Mouse (Mus musculus) myocyte (in vitro differentiated cells): ENCODE data around the gene Igf2. TPM values are rescaled to one million over a fixed set of nuclear protein-coding genes. Genes with fewer than 3 reads are reported as not detected.

Experiments
- H3K27me3 ChIP-seq: one replicate; pipeline ENCODE4 v1.6.1; 2011; ENCODE audit not compliant: control insufficient read depth, insufficient read depth, insufficient read length
- H3K36me3 ChIP-seq: one replicate; pipeline ENCODE4 v1.6.1; 2011; ENCODE audit not compliant: control insufficient read depth, insufficient read depth
- H3K4me2 ChIP-seq: one replicate; pipeline ENCODE4 v1.6.1; 2011; ENCODE audit warnings: low read depth, control low read depth
- H3K4me3 ChIP-seq: one replicate; pipeline ENCODE4 v1.5.1; 2011; ENCODE audit warnings: mild to moderate bottlenecking, control low read depth, moderate library complexity
- H3K79me2 ChIP-seq: one replicate; pipeline ENCODE4 v1.6.1; 2011; ENCODE audit not compliant: control insufficient read depth, insufficient read depth
- H3ac ChIP-seq: one replicate; pipeline ENCODE4 v1.6.1; 2011; ENCODE audit not compliant: control insufficient read depth, insufficient read length
- CEBPB ChIP-seq: IDR thresholded peaks from 2 replicates; pipeline ENCODE4 v1.6.1; 2011; ENCODE audit warnings: mild to moderate bottlenecking, moderate library complexity; ENCODE audit not compliant: poor library complexity, insufficient read depth, severe bottlenecking
- E2F4 ChIP-seq: IDR thresholded peaks from one replicate; pipeline ENCODE4 v1.6.1; 2011; ENCODE audit warnings: mild to moderate bottlenecking, control low read depth, moderate library complexity; ENCODE audit not compliant: insufficient read depth
- MAX ChIP-seq: IDR thresholded peaks from one replicate; pipeline ENCODE4 v1.6.1; 2011; ENCODE audit warnings: low read depth, mild to moderate bottlenecking, control low read depth
- MYOD1 ChIP-seq, 3 experiments: IDR thresholded peaks; one replicate each; pipeline ENCODE4 v1.6.1; 2011; ENCODE audit warnings: control low read depth in 2 of 3, low read depth in 2 of 3, mild to moderate bottlenecking in 2 of 3, moderate library complexity in 1 of 3; ENCODE audit not compliant: insufficient read length in 2 of 3, control insufficient read depth in 1 of 3
- MYOG ChIP-seq, 3 experiments: IDR thresholded peaks; one replicate each; pipeline ENCODE4 v1.6.1; 2011; ENCODE audit warnings: control low read depth in 2 of 3, low read depth in 2 of 3, mild to moderate bottlenecking in 2 of 3; ENCODE audit not compliant: insufficient read length in 2 of 3, control insufficient read depth in 1 of 3, insufficient read depth in 1 of 3
- POLR2A ChIP-seq: IDR thresholded peaks from one replicate; pipeline ENCODE4 v1.6.1; 2011; ENCODE audit warnings: low read depth, mild to moderate bottlenecking, control low read depth, moderate library complexity; ENCODE audit not compliant: insufficient read length
- POLR2AphosphoS2 ChIP-seq: IDR thresholded peaks from one replicate; pipeline ENCODE4 v1.6.1; 2011; ENCODE audit warnings: low read depth, control low read depth; ENCODE audit not compliant: insufficient read length
- REST ChIP-seq: IDR thresholded peaks from one replicate; pipeline ENCODE4 v1.6.1; 2011; ENCODE audit warnings: mild to moderate bottlenecking, control low read depth, moderate library complexity; ENCODE audit not compliant: insufficient read depth, insufficient read length
- SRF ChIP-seq: IDR thresholded peaks from one replicate; pipeline ENCODE4 v1.6.1; 2011; ENCODE audit warnings: low read depth; ENCODE audit not compliant: control insufficient read depth, insufficient read length
- TCF12 ChIP-seq: IDR thresholded peaks from one replicate; pipeline ENCODE4 v1.6.1; 2011; ENCODE audit warnings: mild to moderate bottlenecking, control low read depth; ENCODE audit not compliant: poor library complexity, insufficient read depth, severe bottlenecking
- TCF3 ChIP-seq: IDR thresholded peaks from one replicate; pipeline ENCODE4 v1.6.1; 2011; ENCODE audit warnings: low read depth, control low read depth; ENCODE audit not compliant: insufficient read length
- USF1 ChIP-seq: IDR thresholded peaks from one replicate; pipeline ENCODE4 v1.6.1; 2011; ENCODE audit warnings: low read depth, mild to moderate bottlenecking, control low read depth, moderate library complexity
- polyA plus RNA-seq: library from polyadenylated mRNA; unstranded; fragments of >200 nt; fragmentation: generic; extraction: Trizol; gene quantifications from one replicate; pipeline ENCODE4 v1.2.1, GENCODE M21; 2012; ENCODE audit warnings: missing spikeins

Gene Igf2
- polyA plus RNA-seq, 1 experiment = 331 TPM

- Histone ChIP-seq H3K79me2 (no peaks in the 10 kb centered on the region), H3K27me3 (peaks cover 2% of the 10 kb centered on the region), H3ac (no peak overlapping the region), H3K36me3 (no peaks in the 10 kb centered on the region), H3K4me2 (no peak overlapping the region), H3K4me3 (no peak overlapping the region)
- TF ChIP-seq SRF (no peak), MYOD1 (IDR thresholded peaks at IDR 0.05; ENCODE audit: control insufficient read depth in 1 of 3, insufficient read length in 2 of 3, low read depth in 2 of 3) (peak in 2 of 3 experiments; percentile 74 to 84)
Measured at GRCm38 (mm10) chr7:142613077-142613476, 53.5 kb downstream of the Igf2 start.

- Histone ChIP-seq H3K4me2 (no peak overlapping the region), H3K27me3 (no peaks in the 10 kb centered on the region), H3ac (no peak overlapping the region), H3K4me3 (no peak overlapping the region), H3K36me3 (no peaks in the 10 kb centered on the region), H3K79me2 (no peaks in the 10 kb centered on the region)
- no peak for TF ChIP-seq POLR2A
- TF ChIP-seq TCF3 = no peak
- no peak for TF ChIP-seq TCF12
- no peak for TF ChIP-seq USF1
- no peak for TF ChIP-seq MYOG (IDR thresholded peaks at IDR 0.05; ENCODE audit: control insufficient read depth in 1 of 3, insufficient read depth in 1 of 3, insufficient read length in 2 of 3, low read depth in 2 of 3)
- no peak for TF ChIP-seq SRF
- no peak for TF ChIP-seq MYOD1 (IDR thresholded peaks at IDR 0.05; ENCODE audit: control insufficient read depth in 1 of 3, insufficient read length in 2 of 3, low read depth in 2 of 3)
- no peak for TF ChIP-seq POLR2AphosphoS2
- TF ChIP-seq MAX = no peak
- no peak for TF ChIP-seq CEBPB
- no peak for TF ChIP-seq E2F4
- no peak for TF ChIP-seq REST
Measured at GRCm38 (mm10) chr7:142610627-142611406, 55.8 kb downstream of the Igf2 start.

GRCm38 (mm10) chr7:142600921-142601320 is 65.7 kb downstream of the Igf2 start:
- TF ChIP-seq USF1 (peak; percentile 78), REST (no peak), SRF (peak; percentile 94), MAX (no peak), POLR2A (no peak), E2F4 (no peak), TCF3 (peak; percentile 50), POLR2AphosphoS2 (no peak), MYOD1 (IDR thresholded peaks at IDR 0.05; ENCODE audit: control insufficient read depth in 1 of 3, insufficient read length in 2 of 3, low read depth in 2 of 3) (peak; percentile 96 to 100 (median 99)), CEBPB (no peak), TCF12 (peak; percentile 86), MYOG (IDR thresholded peaks at IDR 0.05; ENCODE audit: control insufficient read depth in 1 of 3, insufficient read depth in 1 of 3, insufficient read length in 2 of 3, low read depth in 2 of 3) (peak; percentile 85 to 97 (median 95))
- no peak overlapping the region for H3K4me3 ChIP-seq
- H3K36me3 ChIP-seq = no peaks in the 10 kb centered on the region
- H3ac ChIP-seq = no peak overlapping the region
- H3K4me2 ChIP-seq = peak overlapping the region; percentile 38
- H3K79me2 ChIP-seq = no peaks in the 10 kb centered on the region
- no peaks in the 10 kb centered on the region for H3K27me3 ChIP-seq

Other genes starting within 250 kb of the Igf2 start
- gene Syt8, start 232.0 kb downstream of the Igf2 start, polyA plus RNA-seq = 14.5 TPM
- gene Tnni2, start 225.0 kb downstream of the Igf2 start, polyA plus RNA-seq = 3,238 TPM
- gene Lsp1, start 206.0 kb downstream of the Igf2 start, polyA plus RNA-seq = 298 TPM
- gene Tnnt3, start 168.0 kb downstream of the Igf2 start, polyA plus RNA-seq = 2,107 TPM
- 73.3 TPM for gene Mrpl23, start 134.1 kb downstream of the Igf2 start, polyA plus RNA-seq
- gene Gm49394, start 3.1 kb upstream of the Igf2 start, polyA plus RNA-seq = 0.65 TPM
- gene Ins2, start 76.6 kb upstream of the Igf2 start, polyA plus RNA-seq = 1.2 TPM